Mouse (Mus musculus): ENCODE data around the gene Prtn3. TPM values are rescaled to one million over a fixed set of nuclear protein-coding genes. Genes with fewer than 3 reads are reported as not detected.
A peak's percentile ranks its signal among the peaks of the same experiment; 100 is the strongest.

Gene Prtn3
- polyA plus RNA-seq, 1 experiment from 2014 or later, result 52.4 TPM

DNA sequence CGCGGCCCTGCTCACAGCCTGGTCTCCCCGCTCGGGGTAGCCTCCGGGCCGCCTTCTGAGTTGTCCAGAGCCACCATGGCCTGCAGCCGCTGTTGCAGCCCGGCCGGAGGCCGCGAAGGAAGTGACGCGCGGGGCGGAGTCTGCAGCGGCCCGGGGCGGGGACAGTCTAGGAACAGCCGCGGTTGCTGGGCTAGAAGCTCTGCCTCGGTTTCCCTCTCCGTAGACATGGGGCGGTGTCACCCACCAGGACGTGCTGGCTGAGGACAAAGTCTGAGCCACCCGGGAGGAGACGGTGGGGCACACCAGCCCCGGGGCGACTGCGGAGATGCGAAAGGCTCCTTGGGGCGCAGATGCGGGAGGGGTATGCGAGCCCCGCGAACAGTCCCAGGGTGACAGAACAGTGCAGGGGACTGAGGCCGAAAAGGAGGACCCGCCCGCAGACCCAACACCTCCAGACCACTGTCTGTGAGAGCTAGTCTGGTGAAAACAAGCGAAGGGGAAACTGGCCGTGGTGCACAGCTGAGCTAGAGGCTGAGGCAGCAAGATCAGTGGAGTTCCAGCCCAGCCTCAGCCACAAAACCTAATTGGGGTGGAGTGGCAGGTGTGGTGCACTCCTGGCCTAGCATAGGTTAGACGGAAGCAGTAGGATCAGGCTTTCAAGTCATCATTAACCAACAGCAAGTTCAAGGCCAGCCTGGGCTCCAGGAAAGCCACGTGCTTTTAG lies 42.7 kb downstream of the Prtn3 start, which contains the start of gene Kiss1r:
TSS of gene Kiss1r (plus strand) at position 164 of the 724 bp plus-strand sequence.
- peak within 1 kb of the TSS; percentile 82 for H3K4me3 ChIP-seq (ENCODE audit: low read depth, low read length)
- 3% methylated on average over 42 of the region's 42 CpGs for WGBS
- H3K4me2 ChIP-seq, result peak within 1 kb of the TSS; percentile 97
- 0 out of 2 replicates have a peak, but pooled peaks cover 3% of the 10 kb centered on the region for H3K36me3 ChIP-seq (ENCODE audit: control insufficient read depth, insufficient read depth, low read length)
- peak within 1 kb of the TSS; percentile 71 for H3K27ac ChIP-seq (ENCODE audit: low read depth, low read length)
- peak; percentile 80 for ATAC-seq (replicated peaks; ENCODE audit: low FRiP score)
- peaks cover 72% of the 10 kb centered on the region for H3K4me1 ChIP-seq (replicated peaks; ENCODE audit: control insufficient read depth, insufficient read depth, low read length)
- H3K9me3 ChIP-seq (ENCODE audit: control insufficient read depth, low read length), result no peaks in the 10 kb centered on the region
- peak; percentile 84 for DNase-seq (ENCODE audit: low spot score)
- H3K9ac ChIP-seq (ENCODE audit: low read depth, low read length), result peak within 1 kb of the TSS; percentile 90
- H3K27me3 ChIP-seq (replicated peaks; ENCODE audit: control insufficient read depth, insufficient read depth, low read length), result peaks cover 46% of the 10 kb centered on the region

DNA sequence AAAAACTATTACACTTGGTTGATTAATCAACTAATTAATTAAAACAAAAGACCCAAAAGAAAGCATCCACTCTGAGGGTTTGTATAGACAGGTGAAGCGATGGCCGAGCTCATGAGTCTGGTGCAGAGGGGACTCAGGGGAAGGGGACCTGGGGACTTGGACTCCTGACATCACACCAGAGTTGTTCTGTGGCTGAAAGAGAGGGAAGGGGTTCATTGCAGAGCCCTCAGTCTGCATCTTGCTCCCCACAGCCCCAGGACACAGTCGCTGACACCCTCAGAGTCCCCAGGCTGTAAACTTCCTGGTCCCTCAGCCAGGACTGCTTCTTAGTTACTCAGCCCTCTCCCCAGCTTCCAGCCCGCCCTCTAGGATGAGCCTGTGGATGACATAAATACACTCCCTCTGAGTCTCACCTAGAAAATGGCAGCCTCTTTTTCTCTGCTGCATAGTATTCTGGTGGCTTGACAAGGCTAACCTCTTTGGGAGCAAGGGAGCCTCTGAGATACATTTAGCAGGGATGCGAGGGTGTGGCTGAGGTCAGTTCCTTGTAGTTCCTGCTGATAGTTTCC lies 43.3 kb downstream of the Prtn3 start:
- Histone ChIP-seq H3K4me3 (ENCODE audit: low read depth, low read length) (peak overlapping the region; percentile 82), H3K9me3 (ENCODE audit: control insufficient read depth, low read length) (no peaks in the 10 kb centered on the region), H3K9ac (ENCODE audit: low read depth, low read length) (peak overlapping the region; percentile 90), H3K4me1 (replicated peaks; ENCODE audit: control insufficient read depth, insufficient read depth, low read length) (peaks cover 72% of the 10 kb centered on the region), H3K27ac (ENCODE audit: low read depth, low read length) (0 out of 2 replicates have a peak overlapping the region, but pooled peaks have one; percentile 71), H3K4me2 (peak overlapping the region; percentile 97), H3K27me3 (replicated peaks; ENCODE audit: control insufficient read depth, insufficient read depth, low read length) (peaks cover 52% of the 10 kb centered on the region), H3K36me3 (ENCODE audit: control insufficient read depth, insufficient read depth, low read length) (0 out of 2 replicates have a peak, but pooled peaks cover 3% of the 10 kb centered on the region)
- ATAC-seq (replicated peaks; ENCODE audit: low FRiP score) (no peak), DNase-seq (ENCODE audit: low spot score) (no peak)
- 63% methylated on average over 5 of the region's 5 CpGs for WGBS

DNA sequence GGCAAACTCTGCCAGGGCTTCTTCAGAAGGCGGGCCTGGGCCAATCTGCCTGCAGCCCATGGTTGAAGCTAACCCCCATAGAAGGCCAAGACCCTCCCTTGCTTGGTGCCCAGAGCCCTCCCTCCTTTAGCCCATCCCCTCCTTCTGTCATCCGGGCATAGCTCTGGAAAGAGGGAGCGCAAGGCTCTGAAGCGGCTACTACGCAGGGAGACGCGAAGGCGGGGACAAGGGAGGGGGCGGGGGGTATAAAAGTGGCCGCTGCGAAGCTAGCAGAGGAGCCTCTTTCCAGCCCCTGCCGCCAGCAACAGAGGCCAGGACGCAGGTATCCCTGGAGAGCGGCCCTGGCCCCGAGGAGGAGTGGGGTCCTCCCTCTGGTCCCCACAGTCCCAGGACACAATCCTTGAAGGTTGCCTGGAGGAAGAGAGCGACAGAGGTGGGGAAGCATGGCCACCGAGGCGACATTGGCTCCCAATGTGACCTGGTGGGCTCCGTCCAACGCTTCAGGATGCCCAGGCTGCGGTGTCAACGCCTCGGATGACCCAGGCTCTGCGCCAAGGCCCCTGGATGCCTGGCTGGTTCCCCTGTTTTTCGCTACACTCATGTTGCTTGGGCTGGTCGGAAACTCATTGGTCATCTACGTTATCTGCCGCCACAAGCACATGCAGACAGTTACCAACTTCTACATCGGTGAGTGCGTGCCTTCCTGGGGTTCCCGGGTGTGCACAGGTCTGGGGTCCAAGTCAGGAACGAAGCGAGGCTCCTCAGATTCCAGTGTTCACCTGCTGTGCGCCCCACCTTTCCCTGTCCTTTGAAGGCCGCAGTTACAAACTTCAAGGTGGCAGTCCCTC lies 44.2 kb downstream of the Prtn3 start:
- 7% methylated on average over 35 of the region's 35 CpGs for WGBS
- H3K4me1 ChIP-seq (replicated peaks; ENCODE audit: control insufficient read depth, insufficient read depth, low read length), result peaks cover 72% of the 10 kb centered on the region
- H3K4me3 ChIP-seq (ENCODE audit: low read depth, low read length), result peak overlapping the region; percentile 22
- no peak for DNase-seq (ENCODE audit: low spot score)
- no peaks in the 10 kb centered on the region for H3K9me3 ChIP-seq (ENCODE audit: control insufficient read depth, low read length)
- H3K27ac ChIP-seq (ENCODE audit: low read depth, low read length), result no peak overlapping the region
- H3K27me3 ChIP-seq (replicated peaks; ENCODE audit: control insufficient read depth, insufficient read depth, low read length), result peaks cover 56% of the 10 kb centered on the region
- peak overlapping the region; percentile 58 for H3K4me2 ChIP-seq
- no peaks in the 10 kb centered on the region for H3K36me3 ChIP-seq (ENCODE audit: control insufficient read depth, insufficient read depth, low read length)
- H3K9ac ChIP-seq (ENCODE audit: low read depth, low read length), result peak overlapping the region; percentile 18
- no peak for ATAC-seq (replicated peaks; ENCODE audit: low FRiP score)

DNA sequence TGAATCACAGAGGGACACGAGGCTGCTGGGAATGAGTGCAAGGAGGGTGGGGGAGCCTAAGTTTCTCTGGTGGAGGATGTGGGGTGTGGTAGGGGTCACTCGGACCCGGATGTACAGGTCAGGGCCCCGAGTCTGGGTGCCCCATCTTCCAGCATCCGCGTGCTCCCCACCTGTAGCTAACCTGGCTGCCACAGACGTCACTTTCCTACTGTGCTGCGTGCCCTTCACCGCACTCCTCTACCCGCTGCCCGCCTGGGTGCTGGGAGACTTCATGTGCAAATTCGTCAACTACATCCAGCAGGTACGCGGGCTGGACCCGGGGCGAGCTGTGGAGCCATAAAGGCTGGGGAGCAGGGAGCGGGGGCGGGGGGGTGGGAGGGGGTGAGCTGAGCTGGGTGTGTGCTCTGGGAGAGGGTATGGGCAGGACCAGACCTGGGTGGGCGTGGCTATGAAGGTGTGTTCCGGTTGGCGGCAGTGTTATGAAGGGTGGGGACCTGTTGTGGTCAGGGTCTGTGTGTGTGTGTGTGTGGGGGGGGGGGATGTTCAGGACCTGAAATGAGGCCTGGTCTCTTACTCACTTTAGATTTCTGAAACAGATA lies 45.1 kb downstream of the Prtn3 start:
- WGBS, result 13% methylated on average over 21 of the region's 21 CpGs
- no peaks in the 10 kb centered on the region for H3K9me3 ChIP-seq (ENCODE audit: control insufficient read depth, low read length)
- H3K36me3 ChIP-seq (ENCODE audit: control insufficient read depth, insufficient read depth, low read length), result no peaks in the 10 kb centered on the region
- H3K4me3 ChIP-seq (ENCODE audit: low read depth, low read length), result peak overlapping the region; percentile 3; the same call in 1 of the 2 replicates
- H3K4me1 ChIP-seq (replicated peaks; ENCODE audit: control insufficient read depth, insufficient read depth, low read length), result peaks cover 64% of the 10 kb centered on the region
- no peak for DNase-seq (ENCODE audit: low spot score)
- H3K9ac ChIP-seq (ENCODE audit: low read depth, low read length), result no peak overlapping the region
- H3K27me3 ChIP-seq (replicated peaks; ENCODE audit: control insufficient read depth, insufficient read depth, low read length), result peaks cover 56% of the 10 kb centered on the region
- H3K27ac ChIP-seq (ENCODE audit: low read depth, low read length), result no peak overlapping the region
- ATAC-seq (replicated peaks; ENCODE audit: low FRiP score), result no peak
- H3K4me2 ChIP-seq, result peak overlapping the region; percentile 58

DNA sequence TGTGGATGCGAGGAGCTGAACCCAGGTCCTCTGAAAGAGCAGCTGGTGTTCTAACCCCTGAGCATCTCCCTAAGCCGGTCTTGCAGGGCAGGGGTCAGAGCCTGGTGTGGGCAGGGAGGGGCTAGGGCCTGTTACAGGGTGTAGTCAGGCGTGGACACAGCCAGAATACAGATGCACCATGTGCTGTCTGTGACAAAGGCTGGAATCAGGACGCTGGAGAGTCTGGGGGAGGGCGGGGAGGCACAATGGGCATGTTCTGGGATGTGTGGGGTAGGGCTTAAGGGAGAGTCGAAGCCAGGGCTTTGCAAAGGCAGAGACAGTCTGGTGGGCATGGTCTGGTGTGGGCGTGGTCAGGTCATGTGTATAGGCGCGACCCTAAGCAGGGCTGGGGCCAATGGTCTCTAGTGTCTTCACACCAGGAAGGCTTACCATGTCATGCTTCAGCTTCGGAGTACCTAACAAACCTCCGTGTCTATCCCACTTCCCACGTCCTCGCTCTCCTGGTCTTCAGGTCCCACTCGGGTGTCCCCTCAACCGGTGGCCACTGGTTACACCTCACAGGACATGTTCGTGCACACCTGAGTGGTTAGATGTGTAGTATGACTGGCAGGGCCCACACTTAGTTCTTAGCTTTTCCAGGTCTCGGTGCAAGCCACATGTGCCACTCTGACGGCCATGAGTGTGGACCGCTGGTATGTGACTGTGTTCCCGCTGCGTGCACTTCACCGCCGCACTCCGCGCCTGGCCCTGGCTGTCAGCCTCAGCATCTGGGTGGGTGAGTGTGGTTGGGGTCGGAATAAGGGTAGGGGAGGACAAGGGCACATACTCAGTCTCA lies 46.0 kb downstream of the Prtn3 start:
- H3K27me3 ChIP-seq (replicated peaks; ENCODE audit: control insufficient read depth, insufficient read depth, low read length), result peaks cover 56% of the 10 kb centered on the region
- H3K4me2 ChIP-seq, result peak overlapping the region; percentile 58
- H3K36me3 ChIP-seq (ENCODE audit: control insufficient read depth, insufficient read depth, low read length), result no peaks in the 10 kb centered on the region
- no peak overlapping the region for H3K27ac ChIP-seq (ENCODE audit: low read depth, low read length)
- ATAC-seq (replicated peaks; ENCODE audit: low FRiP score) (no peak), DNase-seq (ENCODE audit: low spot score) (no peak)
- H3K4me1 ChIP-seq (replicated peaks; ENCODE audit: control insufficient read depth, insufficient read depth, low read length), result peaks cover 55% of the 10 kb centered on the region
- whole genome bisulfite sequencing, result 34% methylated on average over 26 of the region's 26 CpGs
- no peaks in the 10 kb centered on the region for H3K9me3 ChIP-seq (ENCODE audit: control insufficient read depth, low read length)
- H3K9ac ChIP-seq (ENCODE audit: low read depth, low read length), result no peak overlapping the region
- H3K4me3 ChIP-seq (ENCODE audit: low read depth, low read length), result peak overlapping the region; percentile 31; the same call in 1 of the 2 replicates

DNA sequence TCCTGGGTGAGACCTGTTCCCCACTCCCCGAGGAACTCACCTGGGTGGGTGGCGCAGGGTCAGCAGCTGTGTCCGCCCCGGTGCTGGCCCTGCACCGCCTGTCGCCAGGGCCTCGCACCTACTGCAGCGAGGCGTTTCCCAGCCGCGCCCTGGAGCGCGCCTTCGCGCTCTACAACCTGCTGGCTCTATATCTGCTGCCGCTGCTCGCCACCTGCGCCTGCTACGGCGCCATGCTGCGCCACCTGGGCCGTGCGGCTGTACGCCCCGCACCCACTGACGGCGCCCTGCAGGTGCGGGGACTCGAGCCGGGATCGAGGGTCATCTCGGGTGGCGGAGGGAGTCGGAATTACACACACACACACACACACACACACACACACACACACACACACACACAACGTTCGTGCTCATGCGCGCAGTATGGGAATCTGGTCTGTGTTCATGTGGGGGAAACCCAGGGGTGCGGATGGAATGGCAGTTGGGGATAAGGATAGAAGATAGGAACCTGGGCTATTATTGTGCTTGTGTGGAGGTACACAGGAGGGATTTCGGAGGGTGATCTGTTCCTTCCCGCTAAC lies 46.8 kb downstream of the Prtn3 start, which contains the start of gene R3hdm4:
TSS of gene R3hdm4 (minus strand) at position 251 of the 578 bp plus-strand sequence.
- H3K4me1 ChIP-seq (replicated peaks; ENCODE audit: control insufficient read depth, insufficient read depth, low read length), result peaks cover 52% of the 10 kb centered on the region
- H3K27me3 ChIP-seq (replicated peaks; ENCODE audit: control insufficient read depth, insufficient read depth, low read length), result peaks cover 56% of the 10 kb centered on the region
- H3K4me2 ChIP-seq, result peak within 1 kb of the TSS; percentile 58
- no peak within 1 kb of the TSS for H3K27ac ChIP-seq (ENCODE audit: low read depth, low read length)
- no peak within 1 kb of the TSS for H3K9ac ChIP-seq (ENCODE audit: low read depth, low read length)
- H3K9me3 ChIP-seq (ENCODE audit: control insufficient read depth, low read length), result no peaks in the 10 kb centered on the region
- WGBS, result 9% methylated on average over 41 of the region's 41 CpGs
- H3K36me3 ChIP-seq (ENCODE audit: control insufficient read depth, insufficient read depth, low read length), result no peaks in the 10 kb centered on the region
- DNase-seq (ENCODE audit: low spot score), result no peak
- no peak for ATAC-seq (replicated peaks; ENCODE audit: low FRiP score)
- H3K4me3 ChIP-seq (ENCODE audit: low read depth, low read length), result peak within 1 kb of the TSS; percentile 31

DNA sequence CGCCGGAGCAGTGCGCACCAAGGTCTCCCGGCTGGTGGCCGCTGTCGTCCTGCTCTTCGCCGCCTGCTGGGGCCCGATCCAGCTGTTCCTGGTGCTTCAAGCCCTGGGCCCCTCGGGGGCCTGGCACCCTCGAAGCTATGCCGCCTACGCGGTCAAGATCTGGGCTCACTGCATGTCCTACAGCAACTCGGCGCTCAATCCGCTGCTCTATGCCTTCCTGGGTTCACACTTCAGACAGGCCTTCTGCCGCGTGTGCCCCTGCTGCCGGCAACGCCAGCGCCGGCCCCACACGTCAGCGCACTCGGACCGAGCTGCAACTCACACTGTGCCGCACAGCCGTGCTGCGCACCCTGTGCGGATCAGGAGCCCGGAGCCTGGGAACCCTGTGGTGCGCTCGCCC lies 47.3 kb downstream of the Prtn3 start:
- Histone ChIP-seq H3K4me3 (ENCODE audit: low read depth, low read length) (peak overlapping the region; percentile 31), H3K36me3 (ENCODE audit: control insufficient read depth, insufficient read depth, low read length) (no peaks in the 10 kb centered on the region), H3K9me3 (ENCODE audit: control insufficient read depth, low read length) (no peaks in the 10 kb centered on the region), H3K27ac (ENCODE audit: low read depth, low read length) (no peak overlapping the region), H3K4me2 (peak overlapping the region; percentile 58), H3K27me3 (replicated peaks; ENCODE audit: control insufficient read depth, insufficient read depth, low read length) (peaks cover 56% of the 10 kb centered on the region), H3K4me1 (replicated peaks; ENCODE audit: control insufficient read depth, insufficient read depth, low read length) (peaks cover 54% of the 10 kb centered on the region), H3K9ac (ENCODE audit: low read depth, low read length) (no peak overlapping the region)
- 12% methylated on average over 34 of the region's 34 CpGs for WGBS
- no peak for ATAC-seq (replicated peaks; ENCODE audit: low FRiP score)
- DNase-seq (ENCODE audit: low spot score), result no peak
